Mouse (Mus musculus): Measurements from ENCODE around the gene Ren1. TPM values are rescaled to one million over a fixed set of nuclear protein-coding genes. Genes with fewer than 3 reads are reported as not detected.

Gene Ren1
- polyA plus RNA-seq, 2 experiments: 0.48 to 2.8 TPM

GRCm38 (mm10) chr1:133367606-133368488, 17.5 kb downstream of the Ren1 start:
- no peak overlapping the region for H3K4me3 ChIP-seq (replicated peaks; ENCODE audit: low read length)
- no peak for ATAC-seq (ENCODE audit: low FRiP score, low read depth)
- H3K36me3 ChIP-seq (ENCODE audit: control insufficient read depth, insufficient read depth, low read length): no peaks in the 10 kb centered on the region
- no peak overlapping the region for H3K9ac ChIP-seq (ENCODE audit: low read depth, low read length, severe bottlenecking)
- WGBS: 20% methylated on average over 11 of the region's 11 CpGs
- peaks cover 8% of the 10 kb centered on the region; the same call in 1 of the 2 replicates for H3K4me1 ChIP-seq (ENCODE audit: control insufficient read depth, insufficient read depth, low read length)
- H3K27ac ChIP-seq (replicated peaks; ENCODE audit: low read depth, low read length): no peak overlapping the region
- no peak for TF ChIP-seq POLR2A (IDR thresholded peaks at IDR 0.05; ENCODE audit: borderline replicate concordance, extremely low read depth, insufficient read depth, insufficient read length)
- H3K27me3 ChIP-seq (ENCODE audit: control insufficient read depth, insufficient read depth, low read length): peaks cover 24% of the 10 kb centered on the region
- no peak overlapping the region for H3K4me2 ChIP-seq (replicated peaks; ENCODE audit: low read depth, low read length, severe bottlenecking)
- no peak for DNase-seq (ENCODE audit: low spot score)
- H3K9me3 ChIP-seq (ENCODE audit: control insufficient read depth, low read length): no peaks in the 10 kb centered on the region

- Histone ChIP-seq H3K36me3 (ENCODE audit: control insufficient read depth, insufficient read depth, low read length) (no peaks in the 10 kb centered on the region), H3K9ac (ENCODE audit: low read depth, low read length, severe bottlenecking) (no peak overlapping the region), H3K27me3 (ENCODE audit: control insufficient read depth, insufficient read depth, low read length) (peaks cover 23% of the 10 kb centered on the region), H3K9me3 (ENCODE audit: control insufficient read depth, low read length) (no peaks in the 10 kb centered on the region), H3K4me2 (replicated peaks; ENCODE audit: low read depth, low read length, severe bottlenecking) (no peak overlapping the region), H3K4me1 (ENCODE audit: control insufficient read depth, insufficient read depth, low read length) (peaks cover 8% of the 10 kb centered on the region; the same call in 1 of the 2 replicates), H3K4me3 (replicated peaks; ENCODE audit: low read length) (no peak overlapping the region), H3K27ac (replicated peaks; ENCODE audit: low read depth, low read length) (no peak overlapping the region)
- TF ChIP-seq POLR2A (IDR thresholded peaks at IDR 0.05; ENCODE audit: borderline replicate concordance, extremely low read depth, insufficient read depth, insufficient read length): no peak
- ATAC-seq (ENCODE audit: low FRiP score, low read depth) (no peak), DNase-seq (ENCODE audit: low spot score) (no peak)
- WGBS: 55% methylated on average over 10 of the region's 10 CpGs
Observed at GRCm38 (mm10) chr1:133368644-133369043, 18.3 kb downstream of the Ren1 start.

- no peak for TF ChIP-seq POLR2A (IDR thresholded peaks at IDR 0.05; ENCODE audit: borderline replicate concordance, extremely low read depth, insufficient read depth, insufficient read length)
- DNase-seq (ENCODE audit: low spot score): no peak
- H3K9ac ChIP-seq (ENCODE audit: low read depth, low read length, severe bottlenecking): no peak overlapping the region
- ATAC-seq (ENCODE audit: low FRiP score, low read depth): no peak
- no peaks in the 10 kb centered on the region for H3K9me3 ChIP-seq (ENCODE audit: control insufficient read depth, low read length)
- no peak overlapping the region for H3K4me3 ChIP-seq (replicated peaks; ENCODE audit: low read length)
- H3K4me2 ChIP-seq (replicated peaks; ENCODE audit: low read depth, low read length, severe bottlenecking): no peak overlapping the region
- H3K4me1 ChIP-seq (ENCODE audit: control insufficient read depth, insufficient read depth, low read length): 0 out of 2 replicates have a peak, but pooled peaks cover 5% of the 10 kb centered on the region
- 0 out of 2 replicates have a peak, but pooled peaks cover 7% of the 10 kb centered on the region for H3K27me3 ChIP-seq (ENCODE audit: control insufficient read depth, insufficient read depth, low read length)
- no peak overlapping the region for H3K27ac ChIP-seq (replicated peaks; ENCODE audit: low read depth, low read length)
- WGBS: 62% methylated on average over 4 of the region's 4 CpGs
- no peaks in the 10 kb centered on the region for H3K36me3 ChIP-seq (ENCODE audit: control insufficient read depth, insufficient read depth, low read length)
Observed at GRCm38 (mm10) chr1:133370352-133370751, 20.0 kb downstream of the Ren1 start.

- Histone ChIP-seq H3K4me3 (replicated peaks; ENCODE audit: low read length) (no peak overlapping the region), H3K27me3 (ENCODE audit: control insufficient read depth, insufficient read depth, low read length) (no peaks in the 10 kb centered on the region), H3K36me3 (ENCODE audit: control insufficient read depth, insufficient read depth, low read length) (no peaks in the 10 kb centered on the region), H3K4me1 (ENCODE audit: control insufficient read depth, insufficient read depth, low read length) (0 out of 2 replicates have a peak, but pooled peaks cover 5% of the 10 kb centered on the region), H3K9me3 (ENCODE audit: control insufficient read depth, low read length) (no peaks in the 10 kb centered on the region), H3K4me2 (replicated peaks; ENCODE audit: low read depth, low read length, severe bottlenecking) (no peak overlapping the region), H3K27ac (replicated peaks; ENCODE audit: low read depth, low read length) (no peak overlapping the region), H3K9ac (ENCODE audit: low read depth, low read length, severe bottlenecking) (no peak overlapping the region)
- WGBS: 72% methylated on average over 6 of the region's 6 CpGs
- DNase-seq (ENCODE audit: low spot score) (no peak), ATAC-seq (ENCODE audit: low FRiP score, low read depth) (no peak)
- TF ChIP-seq POLR2A (IDR thresholded peaks at IDR 0.05; ENCODE audit: borderline replicate concordance, extremely low read depth, insufficient read depth, insufficient read length): no peak
Observed at GRCm38 (mm10) chr1:133371431-133371830, 21.1 kb downstream of the Ren1 start.

- Histone ChIP-seq H3K36me3 (ENCODE audit: control insufficient read depth, insufficient read depth, low read length) (no peaks in the 10 kb centered on the region), H3K4me3 (replicated peaks; ENCODE audit: low read length) (no peak overlapping the region), H3K27me3 (ENCODE audit: control insufficient read depth, insufficient read depth, low read length) (no peaks in the 10 kb centered on the region), H3K9ac (ENCODE audit: low read depth, low read length, severe bottlenecking) (no peak overlapping the region), H3K27ac (replicated peaks; ENCODE audit: low read depth, low read length) (no peak overlapping the region), H3K4me1 (ENCODE audit: control insufficient read depth, insufficient read depth, low read length) (0 out of 2 replicates have a peak, but pooled peaks cover 5% of the 10 kb centered on the region), H3K9me3 (ENCODE audit: control insufficient read depth, low read length) (no peaks in the 10 kb centered on the region), H3K4me2 (replicated peaks; ENCODE audit: low read depth, low read length, severe bottlenecking) (no peak overlapping the region)
- no peak for ATAC-seq (ENCODE audit: low FRiP score, low read depth)
- DNase-seq (ENCODE audit: low spot score): no peak
- TF ChIP-seq POLR2A (IDR thresholded peaks at IDR 0.05; ENCODE audit: borderline replicate concordance, extremely low read depth, insufficient read depth, insufficient read length): no peak
- WGBS: 69% methylated on average over 8 of the region's 8 CpGs
Observed at GRCm38 (mm10) chr1:133372113-133372512, 21.8 kb downstream of the Ren1 start.
